Mouse (Mus musculus): ENCODE measurements around the gene Ttll10.

Gene Ttll10

DNA sequence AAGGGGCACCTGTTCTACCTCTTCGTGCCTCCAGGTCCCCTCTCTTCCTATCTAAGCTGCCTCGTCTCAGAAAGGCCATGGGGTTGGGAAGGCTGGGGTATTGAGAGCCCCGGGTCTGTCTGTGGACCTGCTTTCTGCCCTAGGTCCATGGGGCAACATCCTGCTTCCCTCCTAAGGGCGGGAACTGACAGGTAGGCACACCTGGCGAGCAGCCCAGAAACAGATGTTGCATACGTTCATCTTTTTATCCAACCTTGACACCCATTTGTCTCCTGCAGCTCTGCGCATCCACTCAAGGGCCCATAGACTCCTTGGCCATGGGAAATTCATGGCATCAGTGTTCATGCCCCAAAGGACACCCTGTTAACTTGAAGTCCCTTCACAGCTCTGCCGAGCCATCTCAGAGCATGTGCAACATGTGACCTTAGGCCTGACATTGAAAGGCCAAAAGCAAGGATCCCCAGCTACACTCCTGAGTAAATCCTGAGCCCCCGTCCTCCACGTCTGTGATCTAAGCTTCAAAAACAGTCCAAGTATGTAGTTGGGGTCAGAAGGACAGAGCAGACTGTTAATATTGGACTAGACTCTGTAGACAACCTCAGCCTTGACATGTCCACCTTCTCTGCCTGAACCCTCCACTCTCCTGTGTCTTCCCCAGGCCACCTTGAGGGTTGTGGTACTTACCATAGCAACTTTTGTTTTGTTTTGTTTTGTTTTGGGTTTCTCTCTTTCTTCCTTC lies 6.1 kb upstream of the Ttll10 start:
- no peak for DNase-seq

DNA sequence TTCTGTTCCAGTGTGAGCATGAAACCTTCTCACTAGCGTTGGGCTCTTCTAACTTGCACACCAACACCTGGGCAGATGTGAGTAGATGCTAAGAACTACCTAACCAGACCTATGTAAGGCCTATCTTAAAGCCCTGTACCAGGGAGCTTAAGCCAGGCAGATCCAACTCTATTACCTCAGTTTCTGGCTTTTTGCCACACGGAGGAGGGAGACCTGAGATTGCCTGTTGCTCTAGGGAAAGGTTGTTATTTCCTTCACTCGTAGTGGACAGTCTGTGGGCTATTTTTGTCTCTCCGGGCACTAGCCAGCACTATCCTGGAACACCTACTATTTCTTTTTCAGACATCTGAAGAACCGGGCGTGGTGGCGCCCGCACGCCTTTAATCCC lies 5.3 kb upstream of the Ttll10 start:
- DNase-seq: no peak

DNA sequence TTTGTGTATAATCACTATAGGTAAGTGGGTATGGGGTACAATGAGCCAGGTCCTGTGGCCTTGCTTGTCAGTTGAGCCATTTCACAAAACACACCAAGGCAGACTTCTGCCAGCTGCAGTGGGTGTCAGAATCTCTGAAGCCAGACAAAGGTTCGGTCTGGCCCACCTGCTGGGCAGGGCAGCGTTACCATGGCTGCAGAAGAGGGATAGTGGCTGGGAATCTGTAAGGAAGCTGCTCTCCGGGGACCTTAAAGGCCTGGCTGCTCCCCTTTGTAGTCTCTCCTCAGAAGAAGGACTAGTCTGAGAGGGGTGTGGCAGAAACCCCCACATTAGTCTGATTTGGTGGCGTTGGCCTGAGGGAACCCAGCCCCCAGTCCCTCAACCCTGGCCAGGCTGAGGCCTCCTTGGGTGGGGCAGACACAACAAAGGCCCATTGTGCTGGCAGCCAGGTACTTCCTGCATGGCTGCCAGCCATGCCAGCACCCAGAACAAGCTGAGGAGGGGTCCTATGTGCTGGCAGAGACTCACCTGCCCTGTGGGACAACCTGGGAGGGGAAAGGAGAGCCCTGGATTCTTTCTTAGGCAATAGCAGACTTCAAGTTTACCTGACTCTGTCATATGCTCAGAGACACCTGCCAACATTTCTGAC lies 4.8 kb upstream of the Ttll10 start:
- DNase-seq: no peak

DNA sequence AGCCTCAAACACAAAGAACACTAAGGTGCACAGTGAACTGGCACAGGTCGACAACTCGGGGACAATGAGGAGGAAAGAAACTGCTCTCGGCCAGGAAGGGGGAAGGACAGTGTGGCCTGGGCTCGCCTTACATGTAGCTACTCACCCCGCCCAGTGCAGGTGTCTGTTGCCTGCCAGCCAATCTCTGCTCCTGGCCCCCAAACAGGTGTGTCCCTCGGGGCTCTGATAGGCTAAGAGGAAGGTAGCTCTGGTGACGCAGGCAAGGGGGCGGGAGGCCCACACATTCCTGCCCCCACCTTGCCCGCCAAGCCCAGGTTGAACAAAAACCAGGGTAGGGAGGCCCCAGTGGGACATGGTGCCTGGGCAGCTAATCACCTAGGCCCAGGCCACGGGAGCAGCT lies 499 bp upstream of the Ttll10 start:
- no peak for DNase-seq

DNA sequence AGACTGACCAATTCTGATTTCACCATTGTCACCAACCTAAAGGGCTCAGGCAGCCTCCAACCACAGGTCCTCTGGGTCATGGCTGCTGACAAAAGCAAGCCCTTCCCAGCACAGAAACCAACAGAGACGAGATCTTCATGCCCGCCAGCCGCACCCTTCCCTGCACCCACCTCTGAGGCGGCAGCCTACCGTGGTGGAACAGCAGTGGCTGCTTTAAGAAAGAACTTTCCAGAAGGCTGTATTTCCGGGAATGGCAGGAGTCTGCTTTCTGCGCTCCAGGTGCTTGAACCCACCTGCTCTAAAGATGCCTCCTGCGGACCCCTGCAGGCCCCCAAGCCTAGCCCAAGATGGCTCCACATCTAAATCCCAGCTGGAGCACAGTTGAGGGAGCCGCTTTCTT lies 388 bp downstream of the Ttll10 start:
- no peak for DNase-seq

- no peak for DNase-seq
These were observed 1.5 kb downstream of the Ttll10 start for GRCm38 (mm10) chr4:156057702-156058101.

DNA sequence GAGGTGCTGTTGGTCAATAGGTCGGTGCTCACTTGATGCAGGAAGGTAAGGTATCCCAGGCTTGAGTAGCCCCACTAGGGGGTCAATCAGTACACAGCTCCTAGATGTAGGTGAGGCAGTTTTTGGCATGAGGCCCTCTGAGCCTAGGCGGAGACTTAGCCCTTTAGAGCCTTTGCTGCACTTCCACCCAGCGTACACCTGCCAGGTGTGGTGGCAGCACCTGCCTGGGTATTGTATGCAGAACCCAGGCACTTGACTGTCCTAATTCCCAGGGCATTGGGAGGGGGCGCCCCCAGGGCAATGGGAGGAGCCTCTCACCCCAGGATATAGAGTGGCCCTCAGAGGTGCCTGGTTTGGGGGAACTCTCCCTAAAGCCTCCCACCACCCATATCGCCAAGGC lies 4.0 kb downstream of the Ttll10 start:
- DNase-seq: no peak

- no peak for DNase-seq
These were observed 4.6 kb downstream of the Ttll10 start for GRCm38 (mm10) chr4:156054606-156055005.

DNA sequence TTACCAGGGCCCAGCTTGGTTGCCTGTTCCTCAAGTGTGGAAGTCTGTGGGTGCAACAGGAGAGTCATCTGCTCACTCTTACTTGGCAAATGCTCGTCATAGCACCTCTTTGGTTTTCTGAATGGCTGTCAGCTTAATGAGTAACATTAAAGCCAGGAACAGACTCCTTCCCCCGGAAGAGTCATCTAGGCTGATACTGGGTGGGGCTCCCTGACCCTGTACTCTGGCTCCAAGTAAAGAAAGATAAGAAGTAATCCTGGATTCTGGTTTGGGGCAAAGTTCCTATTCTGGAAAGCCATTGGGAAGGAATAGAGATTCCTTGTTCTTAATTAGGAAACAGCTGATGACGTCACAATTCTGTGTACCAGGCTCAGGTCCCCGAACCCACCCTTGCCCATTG lies 5.1 kb downstream of the Ttll10 start:
- no peak for DNase-seq

GRCm38 (mm10) chr4:156053113-156053512 lies 6.1 kb downstream of the Ttll10 start:
- no peak for DNase-seq

- no peak for DNase-seq
These were observed 8.7 kb downstream of the Ttll10 start for GRCm38 (mm10) chr4:156050391-156050980.

DNA sequence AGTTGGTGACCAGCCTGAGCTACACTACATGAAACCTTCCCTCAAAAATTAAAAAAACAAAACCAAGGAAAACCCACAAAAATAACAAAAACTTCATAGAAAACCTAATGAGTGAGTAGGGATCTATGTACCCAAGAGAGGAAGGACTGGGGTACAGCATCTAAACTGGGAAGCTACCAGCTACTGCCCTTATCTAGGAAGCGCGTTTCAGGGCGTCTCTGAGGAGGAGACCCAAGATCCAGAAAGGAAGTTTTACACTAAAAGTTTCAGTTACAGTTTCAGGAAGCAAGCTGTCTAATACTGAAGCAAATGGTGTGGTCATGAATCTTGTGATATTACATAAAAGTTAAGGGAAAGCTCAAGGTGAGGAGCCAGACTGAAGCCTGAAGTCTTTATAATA lies 9.4 kb downstream of the Ttll10 start:
- DNase-seq: no peak

GRCm38 (mm10) chr4:156044754-156045153 lies 14.5 kb downstream of the Ttll10 start:
- no peak for DNase-seq

DNA sequence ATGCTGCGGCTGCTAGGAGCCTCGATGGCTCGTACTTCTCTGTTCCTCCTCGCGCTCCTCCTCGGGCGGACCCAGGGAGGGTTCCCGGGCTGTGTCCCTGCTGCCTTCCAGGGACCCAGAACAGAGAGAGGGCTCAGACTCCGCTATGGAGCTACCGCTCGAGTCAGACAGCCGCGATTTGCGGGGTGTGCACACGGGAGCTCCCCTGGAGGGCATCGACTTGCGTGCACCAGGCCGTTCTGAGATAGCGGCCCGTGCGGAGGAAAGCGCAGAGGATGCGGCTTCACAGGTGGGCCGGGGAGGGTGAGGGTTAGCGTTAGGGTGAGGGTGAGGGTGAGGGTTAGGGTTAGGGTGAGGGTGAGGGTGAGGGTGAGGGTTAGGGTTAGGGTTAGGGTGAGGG lies 24.3 kb downstream of the Ttll10 start:
- DNase-seq: no peak

DNA sequence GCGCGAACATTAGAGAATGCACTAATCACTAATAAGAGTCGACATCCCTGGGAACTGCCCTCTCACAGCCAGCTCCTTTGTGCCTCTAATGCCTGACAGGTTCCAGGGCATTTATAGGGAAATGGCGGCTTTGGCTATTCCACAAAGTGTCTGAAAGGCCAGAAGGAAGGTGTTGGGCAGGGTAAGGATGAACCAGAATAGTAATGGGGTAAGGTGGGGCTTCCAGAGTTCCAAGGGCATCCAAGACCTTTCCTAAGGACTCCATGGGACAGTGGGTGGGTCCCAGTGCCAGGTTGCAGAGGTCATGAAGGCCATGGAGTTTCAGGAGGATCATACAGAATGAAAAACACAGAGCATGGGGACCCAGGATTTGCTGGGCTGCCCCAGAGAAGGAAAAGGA lies 24.9 kb downstream of the Ttll10 start:
- DNase-seq: no peak

DNA sequence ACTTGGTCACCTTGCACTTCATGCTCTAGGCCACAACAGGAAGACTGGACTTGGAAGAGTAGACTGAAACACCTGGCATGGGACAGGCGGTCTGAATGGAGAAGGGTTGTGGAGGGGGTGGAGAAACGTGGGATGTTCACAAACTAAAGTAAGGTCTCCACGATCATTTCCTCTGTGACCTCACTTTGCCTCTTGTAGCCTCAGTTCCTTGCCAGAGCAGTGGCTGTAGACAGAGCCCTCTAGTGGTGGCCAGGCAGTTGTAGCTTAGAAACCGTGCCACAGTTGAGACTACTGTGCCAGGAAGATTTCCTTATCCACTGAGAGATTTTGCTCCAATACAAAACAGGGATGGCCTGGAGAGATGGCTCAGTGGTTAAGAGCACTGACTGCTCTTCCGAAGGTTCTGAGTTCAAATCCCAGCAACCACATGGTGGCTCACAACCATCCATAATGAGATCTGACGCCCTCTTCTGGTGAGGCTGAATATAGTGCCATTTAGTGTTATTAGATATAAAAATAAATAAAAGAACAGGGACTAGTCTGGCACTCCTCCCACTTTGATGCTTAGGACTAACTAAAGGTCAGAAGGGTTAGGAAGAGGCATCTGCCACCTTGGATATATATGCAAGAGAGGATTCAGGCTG lies 25.6 kb downstream of the Ttll10 start:
- no peak for DNase-seq

DNA sequence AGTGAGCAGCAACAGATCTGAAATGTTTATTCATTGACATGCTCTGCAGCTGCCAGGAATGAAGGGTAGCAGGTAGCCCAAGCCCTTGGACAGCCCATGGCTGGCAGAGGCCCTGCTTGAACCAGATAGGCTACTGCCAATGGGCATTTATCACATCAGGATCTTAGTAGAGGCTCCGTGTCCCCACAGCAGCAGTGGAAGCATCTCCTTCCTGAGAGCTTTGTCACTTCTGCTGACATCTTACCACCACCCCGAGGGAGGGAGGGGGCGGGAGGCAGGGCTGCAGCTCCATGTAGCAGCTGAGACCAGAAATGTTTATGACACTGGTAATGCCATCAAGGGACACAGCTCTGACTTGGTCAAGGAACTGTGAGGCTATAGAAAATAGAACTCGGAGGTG lies 26.4 kb downstream of the Ttll10 start:
- no peak for DNase-seq

- DNase-seq: peak; percentile 87
These were observed 27.4 kb downstream of the Ttll10 start for GRCm38 (mm10) chr4:156031593-156032391.

- no peak for DNase-seq
These were observed 28.0 kb downstream of the Ttll10 start for GRCm38 (mm10) chr4:156031255-156031592.

DNA sequence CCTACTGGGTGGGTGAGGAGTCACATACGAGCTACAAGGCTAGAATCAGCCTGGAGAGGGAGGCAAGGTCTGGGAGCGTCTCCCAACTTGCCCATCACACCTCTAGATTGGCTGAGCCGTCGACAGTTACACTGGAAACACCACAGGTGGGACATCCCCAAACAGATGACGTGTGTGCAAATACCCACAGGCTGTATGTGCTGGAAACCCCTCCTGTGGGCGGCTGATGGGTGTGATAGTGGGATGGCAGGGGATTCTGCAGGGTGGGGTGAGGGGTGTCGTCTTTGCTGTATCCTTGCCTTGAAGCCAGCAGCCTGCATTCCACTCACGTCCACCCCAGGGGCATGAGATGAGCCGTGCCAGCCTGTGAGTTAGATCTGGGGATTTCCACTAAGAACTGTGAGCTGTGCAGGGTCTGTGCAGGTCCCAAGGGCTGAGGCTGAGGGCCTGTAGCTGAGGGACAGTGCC lies 28.5 kb downstream of the Ttll10 start:
- DNase-seq: no peak

- DNase-seq: no peak
These were observed 30.6 kb downstream of the Ttll10 start for GRCm38 (mm10) chr4:156028580-156028979.

- peak; percentile 30 for DNase-seq
These were observed 33.2 kb downstream of the Ttll10 start, which contains the start of gene Tnfrsf18 for GRCm38 (mm10) chr4:156026013-156026412. Gene Tnfrsf18 (plus strand): TSS chr4:156026164.

- no peak for DNase-seq
These were observed 35.0 kb downstream of the Ttll10 start for GRCm38 (mm10) chr4:156024184-156024583.
